Mouse (Mus musculus) liver, postnatal 0 days (tissue): Measurements from ENCODE around the gene Arpc3. TPM values are rescaled to one million over a fixed set of nuclear protein-coding genes. Genes with fewer than 3 reads are reported as not detected.
A peak's percentile ranks its signal among the peaks of the same experiment; 100 is the strongest.

Source experiments
- ATAC-seq: fragments of 200-750 bp; cut with Nextera tagmentation; 2 replicates; pipeline ENCODE4 v1.8.0; 2017; ENCODE audit warnings: mild to moderate bottlenecking, moderate library complexity
- DNase-seq: peaks from one replicate; pipeline ENCODE4 v3.0.0-alpha.2; 2016
- H3K27ac ChIP-seq: fragments of 300-500 bp; sonication (generic); 2 replicates; pipeline ENCODE4 v1.5.1; 2014; ENCODE audit warnings: antibody characterized with exemption, moderate library complexity, mild to moderate bottlenecking, low read depth
- H3K27me3 ChIP-seq: fragments of 300-500 bp; sonication (generic); 2 replicates; pipeline ENCODE4 v1.6.1; 2014; ENCODE audit warnings: low read length, control low read depth, mixed read lengths; ENCODE audit not compliant: insufficient read depth
- H3K36me3 ChIP-seq: fragments of 300-500 bp; sonication (generic); replicated peaks from 2 replicates; pipeline ENCODE4 v1.6.1; 2014; ENCODE audit warnings: mild to moderate bottlenecking, control low read depth, low read length, moderate library complexity, mixed read lengths; ENCODE audit not compliant: insufficient read depth
- H3K4me1 ChIP-seq: fragments of 300-500 bp; sonication (generic); 2 replicates; pipeline ENCODE4 v1.6.1; 2014; ENCODE audit warnings: antibody characterized with exemption, mild to moderate bottlenecking, control low read depth; ENCODE audit not compliant: insufficient read depth
- H3K4me2 ChIP-seq: fragments of 300-500 bp; sonication (generic); 2 replicates; pipeline ENCODE4 v1.6.1; 2014; ENCODE audit warnings: low read depth, mild to moderate bottlenecking, low read length, moderate library complexity, mixed read lengths
- H3K4me3 ChIP-seq: fragments of 300-500 bp; sonication (generic); 2 replicates; pipeline ENCODE4 v1.5.1; 2014; ENCODE audit warnings: low read depth, low read length
- H3K9ac ChIP-seq: fragments of 300-500 bp; sonication (generic); replicated peaks from 2 replicates; pipeline ENCODE4 v1.6.1; 2014; ENCODE audit warnings: mild to moderate bottlenecking, moderate library complexity
- H3K9me3 ChIP-seq: fragments of 300-500 bp; sonication (generic); 2 replicates; pipeline ENCODE4 v1.6.1; 2016; ENCODE audit warnings: mild to moderate bottlenecking, control low read depth, low read length, mixed read lengths
- CTCF ChIP-seq: sonication (generic); IDR thresholded peaks from 2 replicates; pipeline ENCODE4 v1.5.1; 2016; ENCODE audit warnings: antibody characterized with exemption, low read depth
- EP300 ChIP-seq: IDR thresholded peaks from 2 replicates; pipeline ENCODE4 v1.6.1; 2016; ENCODE audit warnings: antibody characterized with exemption, low read depth, mild to moderate bottlenecking
- WGBS: fragments of 180-500 bp; shearing (Covaris S2); extraction: QIAGEN DNeasy Blood & Tissue Kit; methylation state at CpG from one replicate; pipeline ENCODE4 v1.1.7; 2014; ENCODE audit not compliant: insufficient replicate concordance; 5-methylcytosine and 5-hydroxymethylcytosine counted together
- polyA plus RNA-seq: library from polyadenylated mRNA; unstranded; fragments of >200 nt; fragmentation: Nextera tagmentation; extraction: Ambion mirVana; gene quantifications from 2 replicates; pipeline ENCODE4 v1.2.1, GENCODE M21; 2015

Arpc3 gene
- 79.7 and 86.6 TPM in 2 replicates for polyA plus RNA-seq

DNA sequence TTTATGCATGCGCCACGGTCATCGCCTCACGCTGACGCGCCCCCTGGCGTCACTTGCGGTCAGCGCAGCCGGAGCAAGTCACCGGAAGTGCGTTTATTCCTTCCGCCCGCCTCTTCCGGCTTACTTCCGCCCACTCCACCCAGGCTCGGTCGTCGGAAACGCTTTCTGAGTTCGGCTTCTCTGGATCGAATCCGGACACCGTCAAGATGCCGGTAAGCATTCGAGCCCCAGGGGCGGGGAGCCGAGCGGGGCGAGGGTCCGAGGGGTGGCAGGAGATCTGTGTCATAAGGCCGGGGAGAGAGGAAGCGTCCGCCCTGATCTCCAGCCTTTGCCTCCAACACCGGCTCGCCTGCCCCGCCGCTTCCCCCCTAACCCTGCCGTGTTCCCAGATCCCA, at the start of gene Arpc3:
Gene Arpc3 (plus strand): TSS at position 93 of the 395 bp plus-strand sequence.
- Histone ChIP-seq H3K4me3 (peak within 1 kb of the TSS; percentile 99), H3K4me2 (peak within 1 kb of the TSS; percentile 90), H3K27ac (peak within 1 kb of the TSS; percentile 95), H3K9me3 (no peaks in the 10 kb centered on the region), H3K4me1 (peaks cover 11% of the 10 kb centered on the region), H3K27me3 (no peaks in the 10 kb centered on the region), H3K9ac (peak within 1 kb of the TSS; percentile 97), H3K36me3 (peaks cover 5% of the 10 kb centered on the region)
- ATAC-seq (peak; percentile 89), DNase-seq (peak; percentile 95)
- under 1% methylated on average over 39 of the region's 39 CpGs for WGBS
- TF ChIP-seq CTCF (peak; percentile 98), EP300 (no peak)

GRCm38 (mm10) chr5:122342874-122343273, 48.8 kb upstream of the Arpc3 start:
- no peak overlapping the region for H3K9ac ChIP-seq
- H3K36me3 ChIP-seq, result no peaks in the 10 kb centered on the region
- WGBS, result 26% methylated on average over 1 of the region's 1 CpGs
- no peak for ATAC-seq
- no peak for TF ChIP-seq CTCF
- TF ChIP-seq EP300, result no peak
- no peak overlapping the region for H3K4me2 ChIP-seq
- H3K4me3 ChIP-seq, result no peak overlapping the region
- no peaks in the 10 kb centered on the region for H3K4me1 ChIP-seq
- H3K27me3 ChIP-seq, result no peaks in the 10 kb centered on the region
- no peak overlapping the region for H3K27ac ChIP-seq
- no peaks in the 10 kb centered on the region for H3K9me3 ChIP-seq
- no peak for DNase-seq

DNA sequence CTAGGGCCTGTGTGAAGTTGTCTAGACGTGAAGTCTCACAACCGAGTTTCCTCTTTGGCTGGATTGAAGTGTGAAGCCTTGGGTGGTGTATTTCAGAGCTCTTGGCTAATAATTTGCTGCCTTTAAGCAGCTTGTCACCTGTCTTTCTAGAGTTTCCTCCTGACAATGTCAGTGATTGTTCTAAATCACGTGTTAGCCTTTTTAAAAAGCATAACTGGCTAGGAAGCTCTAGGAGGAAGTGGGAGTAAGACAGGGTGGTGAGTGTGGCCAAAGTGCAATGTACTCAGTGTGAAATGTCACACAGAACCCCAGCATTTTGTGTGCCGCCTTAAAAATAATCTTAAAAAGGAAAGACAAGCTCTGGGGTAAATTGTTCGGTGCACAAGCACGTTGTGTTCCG, 47.9 kb upstream of the Arpc3 start:
- Histone ChIP-seq H3K27me3 (no peaks in the 10 kb centered on the region), H3K27ac (0 out of 2 replicates have a peak overlapping the region, but pooled peaks have one; percentile 1), H3K4me2 (no peak overlapping the region), H3K9ac (no peak overlapping the region), H3K4me3 (no peak overlapping the region), H3K4me1 (no peaks in the 10 kb centered on the region), H3K9me3 (no peaks in the 10 kb centered on the region), H3K36me3 (no peaks in the 10 kb centered on the region)
- TF ChIP-seq EP300 (no peak), CTCF (no peak)
- ATAC-seq, result no peak
- 41% methylated on average over 7 of the region's 7 CpGs for WGBS
- DNase-seq, result no peak

DNA sequence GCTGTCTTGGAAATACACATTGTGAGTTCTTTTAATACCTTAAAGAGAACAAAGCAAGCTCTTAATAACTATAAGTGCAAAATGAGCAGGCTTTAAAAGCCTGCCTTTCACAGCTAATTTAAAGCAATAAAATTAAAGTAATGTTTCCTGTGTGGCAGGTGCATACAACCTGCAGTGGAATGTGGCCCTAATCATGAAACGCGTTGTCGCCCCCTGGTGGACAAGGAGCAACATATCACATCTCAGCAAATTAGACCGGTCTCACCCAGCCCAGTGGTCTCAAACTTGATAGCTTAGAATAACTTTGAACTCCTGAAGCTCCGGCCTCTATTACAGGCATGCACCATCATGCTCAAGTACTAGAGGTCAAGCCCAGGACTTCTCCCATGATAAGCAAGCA, 47.4 kb upstream of the Arpc3 start:
- H3K27ac ChIP-seq, result no peak overlapping the region
- ATAC-seq, result peak; percentile 54

DNA sequence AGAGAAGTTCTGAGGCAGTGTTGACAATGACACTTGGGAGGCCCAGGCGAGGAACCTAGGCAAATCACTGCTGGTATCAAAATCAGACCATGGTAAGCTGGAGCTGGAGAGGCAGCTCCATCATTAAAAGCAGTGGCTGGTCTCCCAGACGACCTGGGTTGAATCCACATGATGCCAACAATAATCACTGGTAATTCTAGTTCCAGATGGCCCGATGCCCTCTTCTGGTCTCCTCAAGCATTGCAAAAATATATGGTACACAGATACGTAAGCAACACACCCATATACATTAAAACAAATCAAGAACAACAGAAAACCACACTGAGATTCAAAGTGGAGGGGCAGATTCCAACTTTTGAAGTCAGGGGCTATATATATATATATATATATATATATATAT, 45.9 kb upstream of the Arpc3 start:
- Histone ChIP-seq H3K9me3 (no peaks in the 10 kb centered on the region), H3K27ac (no peak overlapping the region), H3K27me3 (no peaks in the 10 kb centered on the region), H3K4me1 (no peaks in the 10 kb centered on the region), H3K4me3 (no peak overlapping the region), H3K36me3 (no peaks in the 10 kb centered on the region), H3K9ac (no peak overlapping the region), H3K4me2 (no peak overlapping the region)
- 76% methylated on average over 4 of the region's 4 CpGs for WGBS
- no peak for DNase-seq
- TF ChIP-seq CTCF, result peak; percentile 23; the same call in 1 of the 2 replicates
- no peak for TF ChIP-seq EP300
- ATAC-seq, result no peak

More for the DNA sequence above, 47.4 kb upstream of the Arpc3 start:
- Histone ChIP-seq H3K4me2 (no peak overlapping the region), H3K4me1 (no peaks in the 10 kb centered on the region), H3K9ac (no peak overlapping the region), H3K27me3 (no peaks in the 10 kb centered on the region), H3K9me3 (no peaks in the 10 kb centered on the region), H3K4me3 (no peak overlapping the region), H3K36me3 (no peaks in the 10 kb centered on the region)
- DNase-seq, result peak; percentile 88
- TF ChIP-seq EP300 (no peak), CTCF (peak; percentile 94)
- 8% methylated on average over 5 of the region's 5 CpGs for WGBS

DNA sequence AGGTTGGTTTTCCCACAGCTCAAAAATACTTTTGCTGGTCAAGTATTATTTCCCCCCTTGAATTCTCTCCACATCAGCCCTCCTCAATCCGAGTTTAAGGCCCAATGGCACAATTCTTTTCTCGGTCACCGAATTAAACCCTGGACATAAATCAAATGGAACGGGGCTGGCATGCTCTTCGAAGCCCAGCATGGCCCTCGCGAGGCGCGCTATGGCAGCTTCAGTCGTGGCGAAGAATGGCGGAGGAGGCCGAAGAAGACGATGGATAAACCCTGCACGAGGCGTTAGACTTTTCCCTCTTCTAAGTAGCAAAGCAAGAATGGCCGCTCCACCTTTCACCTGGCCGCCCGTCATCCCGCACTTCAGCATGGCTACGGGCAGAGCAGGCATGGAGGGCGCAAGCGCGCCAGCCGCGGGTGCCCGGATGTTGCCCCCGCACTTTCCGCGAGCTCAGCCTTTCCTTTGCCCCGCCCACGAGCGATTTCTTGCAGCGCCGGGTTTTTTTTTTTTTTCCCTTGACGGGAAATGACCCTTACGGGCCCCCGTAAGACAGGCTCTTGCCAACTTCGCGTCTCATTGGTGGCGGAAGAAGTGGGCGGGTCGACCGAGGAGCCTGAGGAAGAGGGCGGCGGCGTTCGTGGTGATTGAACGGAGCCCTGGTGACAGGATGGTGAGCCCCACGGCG, 37.7 kb upstream of the Arpc3 start, which contains the start of the genes Rad9b and Vps29:
Gene Rad9b (minus strand): TSS at position 427 of the 685 bp plus-strand sequence.
Gene Vps29 (plus strand): TSS at position 563 of the 685 bp plus-strand sequence.
- WGBS, result 2% methylated on average over 51 of the region's 51 CpGs
- no peak for TF ChIP-seq CTCF
- TF ChIP-seq EP300, result peak; percentile 85
- ATAC-seq, result peak; percentile 96

More for the DNA sequence above, 37.7 kb upstream of the Arpc3 start, which contains the start of the genes Rad9b and Vps29:
- H3K36me3 ChIP-seq, result no peaks in the 10 kb centered on the region
- no peaks in the 10 kb centered on the region for H3K27me3 ChIP-seq
- H3K4me3 ChIP-seq, result peak within 1 kb of the TSS; percentile 95
- peak within 1 kb of the TSS; percentile 82 for H3K4me2 ChIP-seq
- peak within 1 kb of the TSS; percentile 81 for H3K27ac ChIP-seq
- H3K4me1 ChIP-seq, result peaks cover 9% of the 10 kb centered on the region
- no peaks in the 10 kb centered on the region for H3K9me3 ChIP-seq
- DNase-seq, result peak; percentile 100
- H3K9ac ChIP-seq, result peak within 1 kb of the TSS; percentile 88
